Mouse (Mus musculus): ENCODE measurements around the gene Rbm44. TPM values are rescaled to one million over a fixed set of nuclear protein-coding genes. Genes with fewer than 3 reads are reported as not detected.
A peak's percentile ranks its signal among the peaks of the same experiment; 100 is the strongest.

The Rbm44 gene
- polyA plus RNA-seq, 1 experiment, result 14.4 TPM

DNA sequence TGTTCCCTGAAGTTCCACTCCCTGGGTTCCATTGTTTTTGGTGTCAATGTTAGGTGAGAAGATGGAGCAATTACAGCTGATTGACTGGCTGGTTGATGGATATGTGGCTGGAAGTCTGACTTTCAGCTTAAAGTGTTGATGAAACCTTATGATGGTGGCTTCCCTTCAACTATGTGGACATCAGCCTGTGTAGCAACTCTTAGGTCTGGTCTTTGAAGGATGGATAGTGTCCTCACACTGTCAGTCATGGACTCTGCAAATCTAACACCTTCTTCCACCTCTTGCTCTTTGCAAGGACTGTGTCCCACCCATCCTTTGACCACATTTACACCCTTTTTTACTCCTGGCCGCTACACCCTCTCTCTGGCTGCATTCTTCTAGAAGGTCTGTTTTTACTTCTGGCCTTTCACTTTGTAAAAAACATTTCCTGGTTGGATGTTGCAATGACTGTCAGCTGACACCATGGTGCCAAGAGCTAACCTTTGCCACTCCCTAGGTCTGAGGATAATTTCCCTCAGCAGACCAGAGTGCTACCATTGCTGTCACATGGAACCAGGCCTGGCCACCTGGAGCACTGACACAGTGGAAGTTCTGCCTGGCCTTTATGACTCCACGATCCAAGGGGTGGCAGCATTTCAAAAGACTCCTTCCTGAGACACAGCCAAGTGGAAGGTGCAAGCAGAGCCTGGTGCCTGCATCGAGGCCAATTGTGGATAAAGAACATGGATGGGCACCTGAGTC, 62.6 kb downstream of the Rbm44 start:
- no peaks in the 10 kb centered on the region; the same call in 1 of the 2 replicates for H3K4me1 ChIP-seq (ENCODE audit: control insufficient read depth, insufficient read depth, low read length)
- no peak overlapping the region for H3K27ac ChIP-seq (ENCODE audit: control insufficient read depth, insufficient read depth, low read depth, low read length)
- H3K36me3 ChIP-seq (ENCODE audit: control insufficient read depth, insufficient read depth, low read length), result no peaks in the 10 kb centered on the region
- no peak overlapping the region for H3K4me3 ChIP-seq (ENCODE audit: control insufficient read depth, low read depth, low read length)
- no peaks in the 10 kb centered on the region for H3K27me3 ChIP-seq (ENCODE audit: control insufficient read depth, insufficient read depth, low read length)
- TF ChIP-seq POLR2A (IDR thresholded peaks at IDR 0.05; ENCODE audit: control insufficient read depth, low read depth, low read length), result no peak
- TF ChIP-seq CTCF (IDR thresholded peaks at IDR 0.05; ENCODE audit: control insufficient read depth, insufficient read depth, insufficient replicate concordance, low read depth, low read length), result no peak

DNA sequence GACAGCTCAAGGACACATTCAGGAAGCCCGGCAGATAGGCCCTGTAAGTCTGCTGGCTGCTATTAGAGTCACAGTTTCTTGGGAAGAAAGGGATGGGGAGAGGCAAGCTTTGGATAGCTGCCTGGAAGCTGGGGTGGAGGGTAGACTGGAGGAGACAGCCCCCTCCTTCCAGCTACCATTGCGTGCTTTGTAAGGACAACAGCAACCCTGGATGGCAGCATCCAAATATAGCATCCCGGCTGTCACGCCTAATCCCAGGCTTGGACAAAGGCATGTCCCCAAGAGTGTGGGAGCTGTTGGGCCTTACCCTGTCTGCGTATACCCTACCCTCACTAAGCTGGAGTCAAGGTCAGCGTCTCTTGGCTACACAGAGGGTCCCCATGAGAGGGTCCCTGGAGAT, 64.5 kb downstream of the Rbm44 start:
- Histone ChIP-seq H3K27me3 (ENCODE audit: control insufficient read depth, insufficient read depth, low read length) (no peaks in the 10 kb centered on the region), H3K4me3 (ENCODE audit: control insufficient read depth, low read depth, low read length) (no peak overlapping the region), H3K36me3 (ENCODE audit: control insufficient read depth, insufficient read depth, low read length) (no peaks in the 10 kb centered on the region), H3K4me1 (ENCODE audit: control insufficient read depth, insufficient read depth, low read length) (no peaks in the 10 kb centered on the region; the same call in 1 of the 2 replicates), H3K27ac (ENCODE audit: control insufficient read depth, insufficient read depth, low read depth, low read length) (no peak overlapping the region)
- TF ChIP-seq POLR2A (IDR thresholded peaks at IDR 0.05; ENCODE audit: control insufficient read depth, low read depth, low read length) (no peak), CTCF (IDR thresholded peaks at IDR 0.05; ENCODE audit: control insufficient read depth, insufficient read depth, insufficient replicate concordance, low read depth, low read length) (no peak)

DNA sequence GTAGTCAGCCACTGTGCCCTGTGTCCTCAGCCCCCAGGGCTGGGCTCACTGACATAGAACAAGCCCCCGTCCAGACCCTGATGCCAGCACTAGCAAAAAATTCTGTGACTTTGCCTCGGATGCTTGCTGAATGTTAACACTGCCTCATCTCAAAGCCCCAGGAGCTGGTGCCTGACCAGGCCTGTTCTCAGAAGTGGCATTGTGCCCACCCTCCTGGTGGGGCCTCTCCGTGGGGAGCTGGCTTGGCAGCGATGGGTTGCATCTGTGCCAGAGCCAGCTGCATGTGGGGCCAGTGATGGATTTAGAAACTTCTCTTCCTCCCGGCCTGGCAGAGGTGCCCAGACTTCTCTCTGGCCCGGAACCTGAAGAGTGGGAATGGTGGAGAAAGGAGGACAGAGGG, 64.9 kb downstream of the Rbm44 start:
- TF ChIP-seq POLR2A (IDR thresholded peaks at IDR 0.05; ENCODE audit: control insufficient read depth, low read depth, low read length) (no peak), CTCF (IDR thresholded peaks at IDR 0.05; ENCODE audit: control insufficient read depth, insufficient read depth, insufficient replicate concordance, low read depth, low read length) (no peak)
- Histone ChIP-seq H3K27ac (ENCODE audit: control insufficient read depth, insufficient read depth, low read depth, low read length) (no peak overlapping the region), H3K36me3 (ENCODE audit: control insufficient read depth, insufficient read depth, low read length) (no peaks in the 10 kb centered on the region)

DNA sequence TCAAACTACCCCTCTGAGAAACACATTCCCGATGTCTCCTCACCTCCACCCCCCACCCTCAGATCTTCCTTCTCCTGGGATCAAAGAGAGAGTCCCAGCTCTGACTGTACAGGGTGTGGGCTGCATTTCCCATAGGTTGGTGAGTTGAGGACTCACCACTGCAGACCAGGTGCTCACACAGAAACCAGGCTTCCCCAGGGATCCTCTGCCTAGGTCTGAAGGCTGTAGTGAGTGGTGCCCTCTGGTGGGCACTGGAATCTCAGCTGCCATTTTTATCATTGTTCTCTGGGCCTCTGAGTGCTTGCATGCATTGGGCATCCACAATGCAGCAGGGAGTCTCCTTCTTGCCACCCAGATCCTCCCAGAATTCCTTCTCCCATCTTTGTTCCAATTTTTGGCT, 66.2 kb downstream of the Rbm44 start:
- TF ChIP-seq POLR2A (IDR thresholded peaks at IDR 0.05; ENCODE audit: control insufficient read depth, low read depth, low read length), result no peak
- peak; percentile 32; the same call in 1 of the 2 replicates for TF ChIP-seq CTCF (IDR thresholded peaks at IDR 0.05; ENCODE audit: control insufficient read depth, insufficient read depth, insufficient replicate concordance, low read depth, low read length)
- Histone ChIP-seq H3K27ac (ENCODE audit: control insufficient read depth, insufficient read depth, low read depth, low read length) (no peak overlapping the region), H3K36me3 (ENCODE audit: control insufficient read depth, insufficient read depth, low read length) (no peaks in the 10 kb centered on the region), H3K4me1 (ENCODE audit: control insufficient read depth, insufficient read depth, low read length) (no peaks in the 10 kb centered on the region; the same call in 1 of the 2 replicates), H3K4me3 (ENCODE audit: control insufficient read depth, low read depth, low read length) (no peak overlapping the region), H3K27me3 (ENCODE audit: control insufficient read depth, insufficient read depth, low read length) (no peaks in the 10 kb centered on the region)

More for the DNA sequence above, 64.9 kb downstream of the Rbm44 start:
- Histone ChIP-seq H3K4me3 (ENCODE audit: control insufficient read depth, low read depth, low read length) (no peak overlapping the region), H3K27me3 (ENCODE audit: control insufficient read depth, insufficient read depth, low read length) (no peaks in the 10 kb centered on the region), H3K4me1 (ENCODE audit: control insufficient read depth, insufficient read depth, low read length) (no peaks in the 10 kb centered on the region; the same call in 1 of the 2 replicates)

DNA sequence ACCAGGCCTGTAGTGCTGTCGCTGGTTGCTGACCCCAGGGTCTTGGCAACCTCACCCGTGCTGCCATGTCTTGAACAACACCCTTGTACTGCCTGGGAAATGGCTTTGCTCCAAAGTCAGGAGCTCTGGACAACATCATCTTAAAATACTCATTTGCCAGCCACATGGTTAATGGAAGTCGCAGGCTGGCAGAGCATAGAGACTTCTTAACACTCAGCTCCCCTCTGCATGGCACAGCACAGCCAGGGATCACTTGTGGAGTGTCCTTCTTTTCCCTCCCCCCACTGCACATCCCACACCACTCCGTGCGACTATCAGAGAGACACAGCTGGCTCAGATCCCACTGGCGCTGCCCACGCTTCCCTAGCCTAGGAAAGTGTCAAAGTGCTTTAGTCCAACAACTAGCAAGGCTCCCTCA, 66.7 kb downstream of the Rbm44 start:
- H3K27ac ChIP-seq (ENCODE audit: control insufficient read depth, insufficient read depth, low read depth, low read length), result no peak overlapping the region
- no peaks in the 10 kb centered on the region for H3K4me1 ChIP-seq (ENCODE audit: control insufficient read depth, insufficient read depth, low read length)
- H3K36me3 ChIP-seq (ENCODE audit: control insufficient read depth, insufficient read depth, low read length), result no peaks in the 10 kb centered on the region
- no peak for TF ChIP-seq POLR2A (IDR thresholded peaks at IDR 0.05; ENCODE audit: control insufficient read depth, low read depth, low read length)
- TF ChIP-seq CTCF (IDR thresholded peaks at IDR 0.05; ENCODE audit: control insufficient read depth, insufficient read depth, insufficient replicate concordance, low read depth, low read length), result no peak
- no peak overlapping the region for H3K4me3 ChIP-seq (ENCODE audit: control insufficient read depth, low read depth, low read length)
- H3K27me3 ChIP-seq (ENCODE audit: control insufficient read depth, insufficient read depth, low read length), result no peaks in the 10 kb centered on the region

DNA sequence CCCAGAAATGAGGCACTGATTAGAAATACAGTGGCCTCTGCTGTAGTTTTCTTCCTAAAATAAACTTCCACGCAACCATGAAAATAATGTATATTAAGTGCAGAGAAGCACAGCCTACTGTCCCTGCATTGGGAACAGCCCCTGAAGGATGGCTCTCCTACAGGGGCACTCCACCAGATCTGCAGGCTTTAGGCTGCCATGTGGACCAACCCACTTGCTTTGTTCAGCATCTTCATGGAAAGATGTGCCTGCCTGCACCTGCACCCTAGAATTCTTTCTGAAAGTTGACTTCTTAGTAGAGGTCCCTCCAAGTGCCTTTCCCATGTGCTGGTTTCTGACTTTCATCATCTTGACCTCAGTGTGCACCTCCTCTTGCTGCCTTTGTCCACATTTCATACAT, 70.4 kb downstream of the Rbm44 start:
- Histone ChIP-seq H3K4me1 (ENCODE audit: control insufficient read depth, insufficient read depth, low read length) (no peaks in the 10 kb centered on the region), H3K27ac (ENCODE audit: control insufficient read depth, insufficient read depth, low read depth, low read length) (no peak overlapping the region), H3K27me3 (ENCODE audit: control insufficient read depth, insufficient read depth, low read length) (no peaks in the 10 kb centered on the region), H3K36me3 (ENCODE audit: control insufficient read depth, insufficient read depth, low read length) (no peaks in the 10 kb centered on the region), H3K4me3 (ENCODE audit: control insufficient read depth, low read depth, low read length) (no peak overlapping the region)
- TF ChIP-seq POLR2A (IDR thresholded peaks at IDR 0.05; ENCODE audit: control insufficient read depth, low read depth, low read length) (no peak), CTCF (IDR thresholded peaks at IDR 0.05; ENCODE audit: control insufficient read depth, insufficient read depth, insufficient replicate concordance, low read depth, low read length) (no peak)

DNA sequence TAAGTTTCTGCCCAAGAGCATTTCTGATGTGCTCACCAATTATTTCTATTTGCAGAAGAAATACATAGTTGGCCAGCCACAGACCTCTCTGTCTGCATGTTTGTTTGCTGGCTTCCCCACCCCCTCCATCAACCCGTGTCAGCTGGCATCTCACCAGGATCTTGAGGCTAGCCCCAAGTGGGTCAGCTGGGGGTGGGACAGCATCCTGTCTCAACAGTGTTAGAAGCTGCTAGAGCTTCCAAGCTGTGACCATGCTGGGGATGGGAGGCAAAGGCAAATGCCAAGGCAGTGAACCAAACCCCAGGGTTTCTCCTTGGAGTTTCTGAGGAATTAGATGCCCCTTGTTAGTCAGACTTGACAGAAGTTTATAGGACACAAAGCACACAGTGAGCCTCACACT, 71.1 kb downstream of the Rbm44 start:
- TF ChIP-seq CTCF (IDR thresholded peaks at IDR 0.05; ENCODE audit: control insufficient read depth, insufficient read depth, insufficient replicate concordance, low read depth, low read length) (no peak), POLR2A (IDR thresholded peaks at IDR 0.05; ENCODE audit: control insufficient read depth, low read depth, low read length) (no peak)
- no peaks in the 10 kb centered on the region for H3K4me1 ChIP-seq (ENCODE audit: control insufficient read depth, insufficient read depth, low read length)
- no peak overlapping the region for H3K27ac ChIP-seq (ENCODE audit: control insufficient read depth, insufficient read depth, low read depth, low read length)
- H3K27me3 ChIP-seq (ENCODE audit: control insufficient read depth, insufficient read depth, low read length), result no peaks in the 10 kb centered on the region
- no peaks in the 10 kb centered on the region for H3K36me3 ChIP-seq (ENCODE audit: control insufficient read depth, insufficient read depth, low read length)
- no peak overlapping the region for H3K4me3 ChIP-seq (ENCODE audit: control insufficient read depth, low read depth, low read length)
